Mouse (Mus musculus) midbrain, embryonic 11.5 days (tissue): ENCODE data around the gene Cdc42bpa. TPM values are rescaled to one million over a fixed set of nuclear protein-coding genes. Genes with fewer than 3 reads are reported as not detected.
A peak's percentile ranks its signal among the peaks of the same experiment; 100 is the strongest.

Experiments used
- ATAC-seq: fragments of 200-750 bp; cut with Nextera tagmentation; 2 replicates; pipeline ENCODE4 v1.8.0; 2017; ENCODE audit warnings: moderate TSS enrichment, moderate library complexity; ENCODE audit not compliant: low FRiP score
- DNase-seq: peaks from one replicate; pipeline ENCODE4 v3.0.0; 2015; ENCODE audit warnings: low spot score; ENCODE audit errors: missing footprints
- H3K27ac ChIP-seq: fragments of 300-500 bp; sonication (generic); 2 replicates; pipeline ENCODE4 v1.5.1; 2014; ENCODE audit warnings: low read depth, low read length
- H3K27me3 ChIP-seq: fragments of 300-500 bp; sonication (generic); 2 replicates; pipeline ENCODE4 v1.6.1; 2014; ENCODE audit warnings: mild to moderate bottlenecking, low read length, moderate library complexity, mixed read lengths; ENCODE audit not compliant: control insufficient read depth, insufficient read depth
- H3K36me3 ChIP-seq: fragments of 300-500 bp; sonication (generic); 2 replicates; pipeline ENCODE4 v1.6.1; 2014; ENCODE audit warnings: mild to moderate bottlenecking, low read length, moderate library complexity, mixed read lengths; ENCODE audit not compliant: control insufficient read depth, insufficient read depth
- H3K4me1 ChIP-seq: fragments of 300-500 bp; sonication (generic); 2 replicates; pipeline ENCODE4 v1.6.1; 2014; ENCODE audit warnings: low read length; ENCODE audit not compliant: control insufficient read depth, insufficient read depth
- H3K4me2 ChIP-seq: fragments of 300-500 bp; sonication (generic); 2 replicates; pipeline ENCODE4 v1.6.1; 2014; ENCODE audit warnings: mild to moderate bottlenecking, moderate library complexity
- H3K4me3 ChIP-seq: fragments of 300-500 bp; sonication (generic); 2 replicates; pipeline ENCODE4 v1.5.1; 2014; ENCODE audit warnings: low read depth, low read length
- H3K9ac ChIP-seq: fragments of 300-500 bp; sonication (generic); 2 replicates; pipeline ENCODE4 v1.6.1; 2014; ENCODE audit warnings: low read length
- H3K9me3 ChIP-seq: fragments of 300-500 bp; sonication (generic); 2 replicates; pipeline ENCODE4 v1.6.1; 2016; ENCODE audit warnings: low read length; ENCODE audit not compliant: control insufficient read depth
- WGBS: fragments of 180-500 bp; shearing (Covaris S2); extraction: QIAGEN DNeasy Blood & Tissue Kit; methylation state at CpG from one replicate; pipeline ENCODE4 v1.1.7; 2014; 5-methylcytosine and 5-hydroxymethylcytosine counted together
- polyA plus RNA-seq: library from polyadenylated mRNA; unstranded; fragments of >200 nt; fragmentation: Nextera tagmentation; extraction: Ambion mirVana; gene quantifications from 2 replicates; pipeline ENCODE4 v1.2.1, GENCODE M21; 2014

Gene Cdc42bpa
- polyA plus RNA-seq, 1 experiment from 2014 or later = 12.7 TPM

GRCm38 (mm10) chr1:180199715-180200050 is 239.4 kb downstream of the Cdc42bpa start:
- ATAC-seq = no peak
- no peaks in the 10 kb centered on the region for H3K36me3 ChIP-seq
- H3K4me1 ChIP-seq = peaks cover 4% of the 10 kb centered on the region; the same call in 1 of the 2 replicates

DNA sequence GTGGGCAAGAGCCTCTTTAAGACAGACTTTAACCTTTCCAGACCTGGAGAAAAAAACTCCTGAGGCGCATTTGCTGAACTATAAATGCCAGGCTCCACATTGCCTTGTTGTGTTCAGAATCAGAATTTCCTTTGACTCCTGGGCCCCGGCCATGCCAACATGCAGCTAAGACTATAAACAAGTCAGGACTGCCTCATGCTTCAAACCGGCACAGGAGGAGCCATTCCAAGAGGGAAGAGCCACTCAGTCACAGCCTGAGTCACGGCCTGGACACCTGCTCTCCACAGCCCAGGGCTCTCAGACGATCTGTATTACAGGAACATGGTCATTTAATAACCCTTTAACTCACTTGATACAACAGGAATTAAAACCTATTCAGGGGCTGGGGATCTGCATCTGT is 240.4 kb downstream of the Cdc42bpa start:
- 74% methylated on average over 5 of the region's 5 CpGs for WGBS
- H3K4me1 ChIP-seq = peaks cover 4% of the 10 kb centered on the region; the same call in 1 of the 2 replicates
- ATAC-seq (no peak), DNase-seq (peak; percentile 64)
- no peak overlapping the region for H3K4me2 ChIP-seq
- no peaks in the 10 kb centered on the region for H3K9me3 ChIP-seq
- H3K9ac ChIP-seq = no peak overlapping the region
- no peak overlapping the region for H3K27ac ChIP-seq
- no peaks in the 10 kb centered on the region for H3K27me3 ChIP-seq
- no peaks in the 10 kb centered on the region for H3K36me3 ChIP-seq
- H3K4me3 ChIP-seq = no peak overlapping the region

More at GRCm38 (mm10) chr1:180199715-180200050, 239.4 kb downstream of the Cdc42bpa start:
- Histone ChIP-seq H3K9ac (no peak overlapping the region), H3K4me2 (no peak overlapping the region), H3K9me3 (no peaks in the 10 kb centered on the region), H3K27ac (no peak overlapping the region), H3K27me3 (no peaks in the 10 kb centered on the region), H3K4me3 (no peak overlapping the region)
- DNase-seq = no peak
- WGBS = 84% methylated on average over 4 of the region's 4 CpGs

- Histone ChIP-seq H3K36me3 (no peaks in the 10 kb centered on the region), H3K9ac (no peak overlapping the region), H3K4me2 (no peak overlapping the region), H3K4me3 (no peak overlapping the region), H3K27me3 (no peaks in the 10 kb centered on the region), H3K9me3 (no peaks in the 10 kb centered on the region), H3K27ac (no peak overlapping the region), H3K4me1 (no peaks in the 10 kb centered on the region)
- WGBS = 82% methylated on average over 3 of the region's 3 CpGs
- ATAC-seq (no peak), DNase-seq (no peak)
Measured at GRCm38 (mm10) chr1:180208370-180208769, 248.1 kb downstream of the Cdc42bpa start.

DNA sequence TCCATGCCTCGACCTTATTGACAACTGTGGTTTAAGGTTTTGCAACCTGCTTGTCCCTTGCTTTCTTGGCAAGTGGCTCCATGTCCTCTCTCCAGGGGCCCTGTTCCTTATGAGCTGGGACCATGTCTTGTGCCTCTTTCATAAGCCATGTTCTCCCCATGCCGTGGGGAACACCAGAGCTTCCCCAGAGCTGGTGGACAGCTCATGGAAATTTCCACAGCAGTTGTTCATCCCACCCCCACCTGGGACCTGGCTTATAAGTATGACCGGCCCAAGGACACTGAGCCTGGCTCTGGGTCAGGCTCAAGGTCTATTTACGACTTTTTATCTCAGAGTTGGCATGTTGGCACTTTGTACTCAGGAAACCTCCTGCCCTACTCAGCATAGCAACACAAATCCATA is 249.8 kb downstream of the Cdc42bpa start:
- no peaks in the 10 kb centered on the region for H3K36me3 ChIP-seq
- H3K4me2 ChIP-seq = no peak overlapping the region
- DNase-seq (no peak), ATAC-seq (no peak)
- no peak overlapping the region for H3K4me3 ChIP-seq
- H3K9me3 ChIP-seq = no peaks in the 10 kb centered on the region
- no peak overlapping the region for H3K27ac ChIP-seq
- no peaks in the 10 kb centered on the region for H3K27me3 ChIP-seq
- no peaks in the 10 kb centered on the region for H3K4me1 ChIP-seq
- no peak overlapping the region for H3K9ac ChIP-seq
- WGBS = 77% methylated on average over 4 of the region's 4 CpGs

DNA sequence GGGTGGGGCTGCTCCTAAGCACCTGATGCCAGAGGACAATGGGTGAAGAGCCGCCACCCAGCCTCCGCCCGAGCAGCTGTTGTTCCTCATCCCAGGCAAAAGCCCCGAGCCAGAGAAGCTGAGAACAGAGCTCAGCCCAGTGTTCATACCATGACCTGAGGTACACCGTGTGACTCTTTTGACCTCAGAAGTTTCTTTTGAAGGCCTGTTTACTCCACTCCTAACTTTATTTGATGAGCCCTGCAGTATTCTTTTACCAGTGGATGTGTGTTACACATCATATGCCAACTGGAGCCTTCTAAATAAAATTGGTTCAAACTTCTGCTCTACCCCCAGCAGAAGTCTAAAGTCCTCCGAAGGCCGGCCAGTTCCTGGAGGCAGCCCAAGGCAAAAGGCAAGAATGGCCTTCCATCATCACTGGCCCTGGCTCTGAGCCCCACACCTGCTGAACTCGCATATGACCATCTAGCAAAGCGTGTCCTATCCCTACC is 250.6 kb downstream of the Cdc42bpa start:
- DNase-seq (no peak), ATAC-seq (no peak)
- Histone ChIP-seq H3K4me3 (no peak overlapping the region), H3K4me1 (no peaks in the 10 kb centered on the region), H3K27me3 (no peaks in the 10 kb centered on the region), H3K27ac (no peak overlapping the region), H3K36me3 (no peaks in the 10 kb centered on the region), H3K9me3 (no peaks in the 10 kb centered on the region), H3K4me2 (no peak overlapping the region), H3K9ac (no peak overlapping the region)
- 83% methylated on average over 9 of the region's 9 CpGs for WGBS

- Histone ChIP-seq H3K9ac (no peak overlapping the region), H3K27me3 (no peaks in the 10 kb centered on the region), H3K4me3 (no peak overlapping the region), H3K36me3 (no peaks in the 10 kb centered on the region), H3K4me1 (no peaks in the 10 kb centered on the region), H3K27ac (no peak overlapping the region), H3K4me2 (no peak overlapping the region), H3K9me3 (no peaks in the 10 kb centered on the region)
- DNase-seq (no peak), ATAC-seq (no peak)
- WGBS = 91% methylated on average over 5 of the region's 5 CpGs
Measured at GRCm38 (mm10) chr1:180212911-180213310, 252.6 kb downstream of the Cdc42bpa start.

DNA sequence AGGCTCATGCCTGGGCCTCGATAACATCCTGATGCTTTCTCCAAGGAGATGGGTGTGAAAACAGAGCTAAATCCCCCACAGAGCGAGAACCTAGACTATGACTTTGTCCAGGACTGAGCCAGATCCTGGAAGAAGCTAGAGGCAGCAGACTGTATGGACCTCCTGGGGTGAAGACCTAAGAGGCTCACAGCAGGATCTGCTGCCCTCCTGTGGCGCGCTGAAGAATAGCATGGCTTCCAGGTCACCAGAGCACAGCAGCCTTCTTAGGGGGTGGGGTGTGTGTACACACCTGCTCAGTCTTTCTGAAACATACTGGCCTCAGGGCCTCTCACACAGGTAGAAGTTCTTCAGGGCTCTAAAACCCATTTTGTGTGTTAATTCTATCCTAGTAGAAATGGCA is 254.8 kb downstream of the Cdc42bpa start:
- 21% methylated on average over 4 of the region's 4 CpGs for WGBS
- H3K4me2 ChIP-seq = no peak overlapping the region
- H3K36me3 ChIP-seq = no peaks in the 10 kb centered on the region
- peak; percentile 94 for DNase-seq
- no peak overlapping the region for H3K27ac ChIP-seq
- no peak overlapping the region for H3K9ac ChIP-seq
- no peaks in the 10 kb centered on the region for H3K9me3 ChIP-seq
- H3K4me3 ChIP-seq = no peak overlapping the region
- no peaks in the 10 kb centered on the region for H3K4me1 ChIP-seq
- peak; percentile 61; the same call in 1 of the 2 replicates for ATAC-seq
- H3K27me3 ChIP-seq = no peaks in the 10 kb centered on the region

Other genes with a start within 250 kb of the Cdc42bpa start
- not detected in 2 replicates for gene Kif28, start 215.2 kb upstream of the Cdc42bpa start, polyA plus RNA-seq
- 0.20 and 0.30 TPM in 2 replicates for gene Gm10518, start 157.1 kb upstream of the Cdc42bpa start, polyA plus RNA-seq
- 32.9 and 35.1 TPM in 2 replicates for gene Ahctf1, start 156.8 kb upstream of the Cdc42bpa start, polyA plus RNA-seq
- 0.93 and 1.8 TPM in 2 replicates for gene Coq8a, start 239.1 kb downstream of the Cdc42bpa start, polyA plus RNA-seq